Mouse (Mus musculus) cerebellum, adult 2 months (tissue): Measurements from ENCODE around the gene Gkn3.

Source experiments
- CTCF ChIP-seq: fragments of 200-500 bp; IDR thresholded peaks from 2 replicates; pipeline ENCODE4 v1.5.1; 2011; ENCODE audit warnings: low read depth, mild to moderate bottlenecking, control low read depth, low read length, moderate library complexity, borderline replicate concordance; ENCODE audit not compliant: insufficient read depth
- POLR2A ChIP-seq: fragments of 200-500 bp; IDR thresholded peaks from 2 replicates; pipeline ENCODE4 v1.6.1; 2011; ENCODE audit warnings: low read length, control low read depth, borderline replicate concordance; ENCODE audit not compliant: insufficient read depth

GRCm38 (mm10) chr6:87384761-87385160 lies 4.0 kb downstream of the Gkn3 start:
- TF ChIP-seq POLR2A: no peak
- no peak for TF ChIP-seq CTCF
